Mouse (Mus musculus) Patski (cell line): Measurements from ENCODE around the gene Slc7a6os. TPM values are rescaled to one million over a fixed set of nuclear protein-coding genes. Genes with fewer than 3 reads are reported as not detected.

Source experiments
- ATAC-seq: fragments of 100-300 bp; one replicate; pipeline ENCODE4 v1.8.0; 2021
- CTCF ChIA-PET: fragments of 350-600 bp; sonication (Branson Sonifier 250); formaldehyde crosslinking; loops from one replicate; lab custom pipeline; 2022; ENCODE audit warnings: inconsistent platforms; lab: Charles Lee
- POLR2A ChIA-PET: fragments of 350-600 bp; sonication (Branson Sonifier 250); formaldehyde crosslinking; loops from one replicate; lab custom pipeline; 2022; ENCODE audit warnings: antibody characterized with exemption, inconsistent platforms; lab: Charles Lee
- DNase-seq: peaks from one replicate; pipeline ENCODE4 v3.0.0-alpha.2; 2011; ENCODE audit warnings: low read depth, low spot score
- H3K27me3 ChIP-seq: fragments of 371-371 bp; one replicate; pipeline ENCODE4 v1.5.1; 2021
- CTCF ChIP-seq: fragments of 100-300 bp; IDR thresholded peaks from one replicate; pipeline ENCODE4 v1.5.1; 2021
- in situ Hi-C: fragments of 300-500 bp; cut with MboI; formaldehyde crosslinking; loops from 3 replicates; pipeline ENCODE4 v1.11.1; 2018; ENCODE audit warnings: low pct_unique_long_range_greater_than_20kb, mixed read lengths
- polyA plus RNA-seq: library from polyadenylated mRNA; unstranded; gene quantifications from one replicate; pipeline ENCODE4 v1.2.3, GENCODE M21; 2021

Gene Slc7a6os
- polyA plus RNA-seq, 1 experiment from 2014 or later: 48.1 TPM

DNA sequence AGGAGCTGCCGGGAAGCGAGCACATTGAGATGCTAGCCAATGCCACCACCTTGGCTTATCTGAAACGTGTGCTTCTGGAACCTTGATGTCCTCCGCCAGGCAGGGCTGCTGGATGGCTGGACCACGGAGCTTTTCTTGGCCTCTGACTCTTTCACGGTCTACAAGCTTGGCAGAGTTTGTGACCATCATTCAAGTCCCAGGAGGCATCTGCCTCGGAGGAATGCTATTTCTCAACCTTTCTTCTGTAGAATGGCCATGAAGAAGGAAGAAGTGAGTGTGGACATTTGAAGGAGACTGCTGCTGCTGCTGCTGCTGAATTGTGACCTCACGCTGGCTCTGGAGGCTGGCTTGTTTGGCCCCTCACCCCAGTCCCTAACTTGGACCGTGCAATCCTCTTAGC lies 47.5 kb downstream of the Slc7a6os start:
- no peak for ATAC-seq
- ChIA-PET CTCF (interaction anchor here (1.1 to 6.3 kb wide), 6 partner anchors 11 to 45 kb away, joined by 3 to 116 read pairs (median 6); no protein-coding TSS in a partner anchor), POLR2A (interaction anchor here (0.6 to 2.1 kb wide), 5 partner anchors 11 to 460 kb away, joined by 3 to 8 read pairs (median 4); partner anchors contain the start of gene Pla2g15)
- DNase-seq: no peak
- in situ Hi-C loops: no loop called here
- TF ChIP-seq CTCF: no peak
- H3K27me3 ChIP-seq: no peaks in the 10 kb centered on the region

DNA sequence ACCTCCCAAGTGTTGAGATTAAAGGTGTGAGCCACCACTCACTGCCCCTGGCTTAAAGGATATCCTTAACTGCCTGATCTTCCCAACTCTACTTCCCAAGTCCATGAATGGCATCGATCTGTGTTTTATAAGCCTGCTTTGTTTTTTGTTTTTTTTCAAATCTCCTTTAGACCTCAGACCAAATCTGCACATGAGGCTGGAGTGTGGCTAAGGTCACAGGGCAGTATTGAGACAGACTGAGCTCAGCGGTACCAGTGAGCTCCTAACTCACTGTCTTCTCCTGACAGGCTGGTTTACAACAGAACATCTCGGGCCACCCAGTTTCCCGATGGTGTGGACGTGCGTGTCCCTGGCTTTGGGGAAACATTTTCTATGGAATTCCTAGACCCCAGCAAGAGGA lies 50.9 kb downstream of the Slc7a6os start:
- DNase-seq: no peak
- ATAC-seq: no peak
- CTCF ChIA-PET: interaction anchor here (1.0 to 1.3 kb wide), 2 partner anchors 16 to 44 kb away, joined by 3 read pairs; no protein-coding TSS in a partner anchor
- no peaks in the 10 kb centered on the region for H3K27me3 ChIP-seq
- POLR2A ChIA-PET: interaction anchor here (0.7 kb wide), 1 partner anchor 95 kb away, joined by 3 read pairs; no protein-coding TSS in a partner anchor
- in situ Hi-C loops: loop anchor here (5.0 kb wide), 1 partner anchor 37 kb away; no protein-coding TSS in a partner anchor
- TF ChIP-seq CTCF: no peak

DNA sequence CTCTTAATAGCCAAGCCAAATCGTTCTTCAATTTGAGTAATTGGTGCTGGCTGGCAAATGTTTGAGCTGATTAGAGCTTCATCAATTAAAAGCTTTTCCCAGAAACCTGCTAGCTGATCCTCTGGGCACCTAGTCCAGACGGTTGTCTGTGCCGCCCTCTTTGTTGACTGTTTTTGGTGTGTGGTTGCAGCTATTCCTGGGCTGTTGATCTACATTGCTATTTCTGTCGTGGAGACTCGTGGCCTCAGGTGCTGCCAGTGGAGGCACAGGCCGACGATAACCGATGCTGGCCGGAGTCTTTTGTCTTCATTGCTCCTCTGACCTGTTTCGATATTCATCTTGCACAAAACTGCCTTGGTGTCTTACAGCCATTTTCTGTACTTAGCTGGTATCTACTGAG lies 52.4 kb downstream of the Slc7a6os start:
- POLR2A ChIA-PET: interaction anchor here (0.6 kb wide), 1 partner anchor 10 kb away, joined by 3 read pairs; no protein-coding TSS in a partner anchor
- CTCF ChIA-PET: interaction anchor here (1.1 to 1.6 kb wide), 2 partner anchors 8 to 13 kb away, joined by 4 read pairs; no protein-coding TSS in a partner anchor
- no peaks in the 10 kb centered on the region for H3K27me3 ChIP-seq
- TF ChIP-seq CTCF: no peak
- DNase-seq (no peak), ATAC-seq (no peak)
- in situ Hi-C loops: loop anchor here (5.0 kb wide), 1 partner anchor 39 kb away; no protein-coding TSS in a partner anchor

DNA sequence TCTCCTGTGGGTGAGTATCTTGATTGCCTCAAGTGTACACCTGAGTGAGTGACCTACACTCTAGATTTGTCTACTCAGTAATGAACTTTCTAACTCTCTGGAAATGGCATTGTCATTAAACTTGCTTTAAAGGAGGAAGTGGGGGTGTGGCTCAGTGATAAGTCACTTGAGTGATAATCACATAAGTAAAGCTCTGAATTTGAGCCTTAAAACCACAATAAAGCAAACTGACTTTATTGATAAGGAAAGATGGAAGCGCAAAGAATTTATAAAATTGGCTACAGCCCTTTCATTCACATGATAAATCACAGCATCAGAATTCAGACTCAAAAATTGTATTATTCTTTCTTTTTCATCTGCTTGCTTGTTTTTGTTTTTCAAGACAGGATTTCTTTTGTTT lies 53.3 kb downstream of the Slc7a6os start:
- no peak for TF ChIP-seq CTCF
- ChIA-PET CTCF (interaction anchor here (1.1 to 1.6 kb wide), 2 partner anchors 9 to 12 kb away, joined by 4 read pairs; no protein-coding TSS in a partner anchor), POLR2A (no interaction called here)

DNA sequence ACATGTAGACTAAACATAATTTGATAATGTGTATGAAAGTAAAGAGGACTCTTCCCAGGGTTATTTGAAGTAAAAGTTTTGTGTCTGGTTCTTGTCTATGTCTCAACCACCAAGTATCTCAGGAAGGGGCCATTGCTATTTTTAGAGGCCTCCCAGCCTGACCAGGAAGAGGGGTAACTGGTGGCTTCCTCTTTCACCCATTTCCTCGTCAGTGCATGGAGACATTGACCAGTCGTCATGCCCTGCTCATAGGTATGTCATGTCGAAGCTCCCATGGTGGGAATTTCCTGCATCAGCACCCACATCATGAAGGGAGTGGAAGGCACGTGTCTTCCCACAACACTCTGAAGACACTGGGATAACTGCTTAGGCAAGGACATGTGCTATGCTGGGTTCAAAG lies 57.9 kb downstream of the Slc7a6os start:
- no peak for TF ChIP-seq CTCF
- no peak for ATAC-seq
- H3K27me3 ChIP-seq: no peaks in the 10 kb centered on the region
- ChIA-PET CTCF (no interaction called here), POLR2A (interaction anchor here (0.6 to 1.3 kb wide), 3 partner anchors 9 to 19 kb away, joined by 3 to 4 read pairs (median 4); no protein-coding TSS in a partner anchor)
- no peak for DNase-seq
- in situ Hi-C loops: no loop called here

More for the DNA sequence above, 53.3 kb downstream of the Slc7a6os start:
- H3K27me3 ChIP-seq: no peaks in the 10 kb centered on the region
- in situ Hi-C loops: loop anchor here (5.0 kb wide), 1 partner anchor 40 kb away; no protein-coding TSS in a partner anchor
- DNase-seq (no peak), ATAC-seq (no peak)

DNA sequence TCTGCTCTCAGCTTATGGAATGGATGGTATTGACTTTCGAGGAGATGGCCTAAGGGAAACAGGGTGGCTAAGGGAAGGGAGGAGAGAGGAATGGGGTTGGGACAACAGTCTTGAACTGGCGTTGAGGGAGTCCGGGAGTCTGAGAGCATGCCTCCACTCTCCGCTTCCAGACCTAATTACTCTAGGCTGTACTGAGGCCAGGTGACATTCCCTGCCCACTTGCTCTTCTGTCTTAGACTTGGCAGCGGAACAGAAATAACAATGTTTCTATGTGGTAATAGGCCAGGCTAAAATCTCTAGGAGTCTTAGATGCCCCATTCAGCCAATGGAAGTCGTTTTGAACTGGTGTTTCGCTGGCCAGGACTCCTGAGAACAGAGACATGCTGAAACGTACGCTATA lies 59.7 kb downstream of the Slc7a6os start:
- no peak for ATAC-seq
- ChIA-PET CTCF (interaction anchor here (1.1 to 1.6 kb wide), 4 partner anchors 13 to 44 kb away, joined by 3 to 8 read pairs (median 3); no protein-coding TSS in a partner anchor), POLR2A (interaction anchor here (1.0 to 1.1 kb wide), 2 partner anchors 14 to 61 kb away, joined by 3 read pairs; no protein-coding TSS in a partner anchor)
- no peaks in the 10 kb centered on the region for H3K27me3 ChIP-seq
- in situ Hi-C loops: no loop called here
- no peak for DNase-seq
- no peak for TF ChIP-seq CTCF

Other genes starting within 250 kb of the Slc7a6os start
- 76.0 TPM for gene Slc12a4, start 244.8 kb downstream of the Slc7a6os start, polyA plus RNA-seq
- not detected for gene Dpep3, start 231.5 kb downstream of the Slc7a6os start, polyA plus RNA-seq
- 15.4 TPM for gene Dus2, start 219.6 kb downstream of the Slc7a6os start, polyA plus RNA-seq
- gene Dpep2nb, start 205.0 kb downstream of the Slc7a6os start, polyA plus RNA-seq: 0.14 TPM
- 12.7 TPM for gene Ddx28, start 199.1 kb downstream of the Slc7a6os start, polyA plus RNA-seq
- 33.5 TPM for gene Nfatc3, start 152.1 kb downstream of the Slc7a6os start, polyA plus RNA-seq
- 3.3 TPM for gene Esrp2, start 74.0 kb downstream of the Slc7a6os start, polyA plus RNA-seq
- 24.6 TPM for gene Pla2g15, start 60.5 kb downstream of the Slc7a6os start, polyA plus RNA-seq
- 129 TPM for gene Slc7a6, start 42.1 kb downstream of the Slc7a6os start, polyA plus RNA-seq
- gene Prmt7, start within 50 bp of the Slc7a6os start, polyA plus RNA-seq: 26.1 TPM
- 0.33 TPM for gene Smpd3, start 127.1 kb upstream of the Slc7a6os start, polyA plus RNA-seq
- 17.5 TPM for gene Zfp90, start 204.4 kb upstream of the Slc7a6os start, polyA plus RNA-seq